Mouse (Mus musculus) spleen, postnatal 14 days (tissue): Measurements from ENCODE around the gene Kdm1b.

Source experiments
- DNase-seq, 2 experiments: peaks; one replicate each; pipeline ENCODE4 v3.0.0; 2021 to 2022; ENCODE audit warnings: low spot score in 2 of 2

Gene Kdm1b

DNA sequence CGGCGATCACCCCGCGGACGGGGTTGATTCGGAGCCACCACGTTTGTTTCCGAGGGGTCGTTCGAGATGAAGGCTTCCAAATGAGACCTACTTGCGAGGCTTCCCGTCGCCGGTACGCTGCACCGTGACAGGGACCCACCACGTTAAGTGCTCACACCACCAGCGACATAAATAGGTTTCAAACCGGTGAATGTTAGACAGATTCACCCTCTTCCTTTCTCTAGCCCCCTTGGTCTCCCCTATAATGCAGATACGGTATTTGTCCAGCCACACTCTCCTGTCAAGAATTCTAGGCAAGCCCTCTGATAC lies 63.2 kb downstream of the Kdm1b start:
- DNase-seq: no peak

DNA sequence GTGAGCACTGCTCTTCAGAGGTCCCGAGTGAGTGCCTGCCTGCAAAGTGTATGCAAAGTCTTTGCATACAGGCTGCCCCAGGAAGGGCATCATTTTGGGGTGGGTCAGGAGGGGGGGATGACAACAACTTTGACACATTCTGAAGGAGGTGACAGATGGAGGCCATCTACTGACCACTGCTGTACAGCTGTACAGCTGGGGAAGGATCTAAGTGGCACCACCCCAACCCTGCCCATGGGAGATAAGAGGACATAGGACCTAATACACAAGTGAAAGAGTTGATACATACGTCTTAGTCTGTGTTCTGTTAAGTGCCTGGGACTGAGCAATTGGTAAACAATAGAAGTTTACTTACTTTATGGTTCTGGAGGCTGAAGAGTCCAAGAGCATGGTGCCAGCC lies 65.9 kb downstream of the Kdm1b start:
- DNase-seq: no peak

DNA sequence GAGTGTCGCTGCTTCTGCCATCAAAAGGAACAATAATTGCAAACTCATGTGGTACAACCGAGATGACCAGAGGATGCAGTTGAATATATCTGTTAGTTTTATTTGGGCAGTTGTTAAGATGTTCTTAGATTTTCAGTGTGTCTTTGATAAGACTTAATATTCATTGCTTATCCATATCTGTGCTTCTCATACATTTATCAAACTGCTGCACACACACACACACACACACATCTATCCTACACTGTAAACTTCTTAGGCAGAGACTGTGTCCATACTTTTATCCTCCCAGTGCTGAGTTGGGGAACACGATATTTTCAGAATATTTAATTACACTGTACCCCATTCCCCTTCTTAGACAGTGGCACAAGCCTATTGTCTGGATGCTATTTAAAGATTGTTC lies 67.9 kb downstream of the Kdm1b start:
- no peak for DNase-seq

DNA sequence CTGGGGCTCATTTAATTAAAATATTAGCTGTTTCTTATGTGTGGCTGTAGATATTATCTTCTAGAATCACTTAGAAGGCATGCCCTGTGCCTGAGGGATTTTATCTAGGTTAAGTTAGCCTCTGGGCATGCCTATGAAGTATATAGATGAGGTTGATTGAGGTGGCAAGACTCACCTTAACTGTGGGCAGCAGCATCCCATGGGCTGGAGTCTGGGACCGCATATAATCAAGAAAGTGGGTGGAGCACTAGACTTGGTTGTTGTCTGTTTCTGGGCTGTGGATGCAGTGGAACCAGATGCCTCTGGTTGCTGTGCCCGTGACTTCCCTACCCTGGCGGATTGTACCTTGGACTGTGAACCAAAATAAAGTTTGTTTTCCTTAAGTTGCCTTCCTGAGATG lies 68.8 kb downstream of the Kdm1b start:
- DNase-seq: no peak

DNA sequence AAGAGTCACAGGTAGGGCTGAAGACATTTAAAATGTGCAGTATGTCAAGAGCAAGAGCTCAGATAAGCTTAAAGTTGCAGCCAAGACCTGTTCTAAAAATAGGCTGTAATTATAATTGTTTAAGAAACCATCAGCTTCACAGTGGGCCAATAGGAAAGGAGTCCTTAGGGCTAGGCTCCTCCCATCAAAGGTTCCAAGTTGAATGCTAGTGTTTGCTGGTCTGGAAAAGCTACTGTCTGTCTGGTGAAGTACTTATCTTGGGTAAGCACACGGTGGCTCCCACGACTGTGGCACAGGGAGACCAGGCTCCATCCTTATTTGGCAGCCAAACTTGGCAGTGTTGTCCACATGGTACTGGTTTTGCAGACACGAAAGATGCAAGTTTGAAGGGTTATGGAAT lies 69.6 kb downstream of the Kdm1b start:
- DNase-seq: no peak

DNA sequence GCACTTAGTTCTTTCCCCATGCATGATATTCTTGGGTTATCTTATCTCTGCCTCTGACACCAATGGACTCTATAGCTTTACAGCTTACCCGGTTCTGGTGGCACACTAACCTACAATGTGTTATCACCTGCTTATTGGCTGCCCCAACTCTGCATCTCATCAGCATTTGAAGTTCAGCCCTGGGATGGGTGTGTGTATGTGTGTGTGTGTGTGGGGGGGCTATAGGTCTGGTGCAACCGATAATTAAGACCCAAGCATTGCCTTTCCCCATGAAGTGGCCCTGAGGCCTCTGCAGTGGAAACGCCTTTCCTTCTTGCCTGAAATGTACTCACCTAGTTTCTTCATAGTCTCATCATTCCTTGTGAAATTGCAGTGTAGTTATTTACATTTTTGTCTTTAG lies 72.7 kb downstream of the Kdm1b start:
- DNase-seq: no peak

DNA sequence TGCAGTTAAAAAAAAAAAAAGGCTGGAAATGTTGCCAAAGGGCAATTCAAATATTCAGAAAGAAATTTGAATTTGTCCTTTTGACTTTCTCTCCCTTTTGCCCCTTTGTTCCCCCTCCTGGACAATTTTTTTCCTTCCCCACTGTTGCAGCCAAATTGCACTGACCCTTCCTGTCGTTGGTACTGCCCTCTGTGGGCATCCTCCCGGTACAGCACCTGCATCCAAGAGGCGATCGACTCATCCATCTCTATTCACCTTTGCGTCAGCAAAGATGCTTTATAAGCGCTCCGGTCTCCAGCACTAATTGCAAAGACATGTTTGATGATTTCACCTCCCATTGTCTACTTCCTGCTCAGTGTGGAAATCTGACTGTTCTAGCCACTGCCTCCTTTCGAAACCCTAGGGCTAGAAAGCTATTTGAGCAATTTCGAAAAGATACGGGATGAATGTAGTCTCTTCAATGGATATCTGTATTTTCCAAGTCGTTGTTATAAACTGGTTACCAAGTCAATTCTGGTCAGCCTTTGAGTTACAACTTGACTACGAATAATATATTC lies 78.1 kb downstream of the Kdm1b start:
- no peak for DNase-seq

DNA sequence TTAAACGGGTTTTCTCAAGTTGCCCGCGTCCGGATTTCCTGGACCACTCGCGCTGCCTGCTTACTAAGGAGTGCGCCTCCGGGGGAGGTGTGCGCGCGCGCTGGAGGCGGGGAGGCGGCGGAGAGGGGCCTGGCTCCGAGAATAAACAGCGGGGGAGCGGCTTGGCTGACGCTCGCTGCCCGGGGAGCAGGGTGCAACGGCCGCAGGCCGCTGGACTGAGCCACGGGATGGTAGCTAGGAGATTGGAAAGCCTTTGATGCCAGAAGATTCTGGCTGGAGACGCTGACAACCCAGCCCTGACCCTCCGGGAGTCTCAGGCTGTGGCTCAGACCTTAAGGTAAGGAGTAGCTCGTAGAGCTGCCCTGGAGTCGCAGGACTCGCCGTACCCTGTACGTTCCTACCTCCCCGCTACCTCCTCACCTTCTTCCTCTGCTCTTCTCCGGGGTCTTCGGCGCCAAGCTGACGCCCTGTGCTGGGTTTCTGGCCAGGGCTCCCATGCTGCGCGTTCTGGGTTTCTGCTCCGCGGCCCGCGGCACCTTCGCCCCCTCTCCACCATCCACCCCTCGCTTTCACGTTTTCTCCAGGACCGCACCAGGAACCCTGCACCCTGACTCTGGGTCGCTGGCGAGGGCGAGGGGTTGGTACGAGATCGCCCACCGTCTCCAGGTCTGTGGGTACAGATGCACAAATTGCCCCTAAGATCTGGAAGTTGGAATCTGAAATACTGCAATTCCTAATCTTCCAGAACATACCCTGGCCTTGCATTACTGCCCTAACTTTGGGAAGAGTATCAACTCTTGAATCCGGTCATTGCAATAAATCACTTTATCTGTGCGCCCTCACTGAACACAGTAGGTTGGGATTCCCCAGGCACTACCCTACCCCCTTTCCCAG lies 79.5 kb downstream of the Kdm1b start, which contains the start of gene Rnf144b:
Gene Rnf144b (plus strand): TSS at position 120 of the 894 bp plus-strand sequence.
- DNase-seq: no peak

DNA sequence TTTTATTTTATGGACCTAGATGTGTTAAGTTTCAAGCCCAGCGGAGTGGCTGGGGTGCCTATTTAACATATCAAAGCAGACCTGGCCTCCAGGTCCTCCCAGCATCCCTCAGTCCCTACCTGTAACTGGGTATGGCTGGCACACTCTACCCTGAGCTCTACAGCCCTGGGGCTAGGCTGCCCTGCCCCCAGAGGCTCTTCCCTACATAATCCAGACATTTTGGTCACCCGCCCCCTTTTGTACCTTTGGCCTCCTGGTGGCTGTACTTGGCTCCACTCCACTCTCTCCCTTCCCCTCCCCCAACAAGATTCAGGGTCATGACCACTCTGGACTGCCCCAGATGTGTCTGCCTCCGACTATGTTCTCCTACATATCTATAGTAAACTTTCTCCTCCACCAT lies 81.2 kb downstream of the Kdm1b start:
- DNase-seq: no peak

DNA sequence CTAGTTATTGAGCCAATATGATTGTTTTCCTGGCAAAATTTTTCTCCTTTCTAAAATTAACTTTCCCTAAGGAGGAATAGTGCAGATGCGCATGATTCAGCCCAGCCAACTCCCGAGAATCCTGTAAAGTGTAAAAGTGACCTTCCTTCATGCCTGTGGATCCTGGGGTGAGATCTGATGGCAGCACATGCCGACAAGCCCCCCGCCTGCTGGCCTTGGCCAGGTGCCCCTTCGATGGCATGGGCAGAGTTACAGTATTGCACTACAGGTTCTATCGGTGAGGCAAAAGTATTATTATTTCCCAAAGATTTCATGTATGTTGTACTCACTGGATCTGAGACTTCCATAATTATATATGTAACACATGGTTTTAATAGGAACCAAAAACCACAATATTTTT lies 81.7 kb downstream of the Kdm1b start:
- no peak for DNase-seq

DNA sequence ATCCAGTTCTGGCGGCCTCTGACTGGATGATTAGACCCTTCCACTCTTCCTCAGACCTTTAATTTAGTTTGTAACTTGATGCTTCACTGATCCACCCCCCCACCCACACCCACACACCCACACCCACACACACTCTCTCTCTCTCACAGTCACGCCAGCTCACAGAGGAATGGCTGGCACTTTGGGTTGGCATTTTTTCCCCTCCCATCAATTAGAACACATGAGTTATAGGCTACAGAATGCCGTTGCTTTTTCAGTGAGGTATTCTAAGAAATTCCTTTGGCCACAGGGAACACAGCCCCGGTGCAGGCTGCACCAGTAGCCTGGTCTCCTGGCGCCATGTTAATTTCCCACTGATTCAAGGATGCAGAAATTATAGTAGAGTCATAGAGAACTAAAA lies 82.3 kb downstream of the Kdm1b start:
- no peak for DNase-seq

DNA sequence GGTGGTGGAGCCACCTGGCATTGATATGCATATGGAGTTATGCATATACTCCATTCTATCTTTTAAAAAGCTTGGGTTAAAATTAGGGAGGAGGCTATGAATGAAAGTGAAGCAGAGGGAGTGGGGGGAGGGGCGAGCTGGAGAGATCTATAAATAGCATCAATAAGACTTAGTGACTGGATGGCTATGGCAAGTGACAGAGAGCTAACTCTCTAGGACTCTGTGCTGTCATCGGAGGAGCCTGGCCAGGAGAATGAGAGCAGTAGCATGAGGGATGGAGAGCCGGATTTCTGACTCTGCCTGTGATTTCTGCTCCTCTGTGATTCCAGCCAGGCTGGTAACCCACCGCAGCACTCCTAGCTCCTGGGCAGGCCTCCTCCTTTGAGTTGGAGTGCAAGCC lies 85.8 kb downstream of the Kdm1b start:
- no peak for DNase-seq

DNA sequence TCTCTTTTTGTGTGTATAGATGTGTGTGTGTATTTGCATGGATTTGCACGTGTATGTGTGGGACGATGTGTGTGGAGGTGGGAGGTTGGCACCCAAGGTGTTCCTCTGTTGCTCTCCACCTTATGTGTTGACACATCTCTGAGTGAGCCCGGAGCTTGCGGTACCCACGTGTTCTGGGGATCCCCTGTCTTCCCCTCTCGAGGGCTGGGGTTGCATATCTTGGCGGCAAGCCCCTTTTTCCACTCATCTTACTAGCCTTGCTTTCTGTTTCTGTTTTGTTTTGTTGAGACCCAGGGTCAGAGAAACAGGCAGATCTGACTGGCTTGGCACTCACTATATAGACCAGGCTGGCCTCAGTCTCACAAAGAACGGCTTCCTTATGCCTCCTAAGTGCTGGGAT lies 89.8 kb downstream of the Kdm1b start:
- DNase-seq: no peak

DNA sequence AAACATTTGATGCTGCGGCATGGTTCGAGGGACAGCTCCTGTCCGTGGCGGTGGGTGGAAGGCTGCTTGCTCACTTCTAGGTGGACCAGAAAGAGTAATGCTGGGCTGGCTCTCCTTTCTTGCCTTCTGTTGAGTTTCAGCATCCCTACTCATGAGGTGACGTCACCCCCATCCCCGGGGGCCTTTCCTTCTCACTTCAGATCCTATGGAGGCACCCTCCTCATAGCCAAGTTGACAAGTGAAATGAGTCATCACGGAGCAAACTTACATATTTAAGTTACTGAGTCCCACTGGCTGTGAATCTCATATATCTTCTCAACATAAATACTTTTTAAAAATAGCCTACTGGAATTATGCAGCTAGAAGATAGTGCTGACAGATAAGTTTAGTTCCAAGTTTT lies 91.5 kb downstream of the Kdm1b start:
- no peak for DNase-seq
